Mouse (Mus musculus) G1E-ER4 (cell line): ENCODE measurements around the gene Junb. TPM values are rescaled to one million over a fixed set of nuclear protein-coding genes. Genes with fewer than 3 reads are reported as not detected.

Experiments used
- GATA1 ChIP-seq: IDR thresholded peaks from one replicate; pipeline ENCODE4 v1.8.0; 2012; ENCODE audit warnings: low read length, inconsistent platforms
- polyA plus RNA-seq: library from polyadenylated mRNA; stranded (reverse); fragments of >175 nt; gene quantifications from 2 replicates; pipeline ENCODE4 v1.2.3, GENCODE M21; 2012

Junb gene
- polyA plus RNA-seq, 1 experiment: 95.2 TPM

DNA sequence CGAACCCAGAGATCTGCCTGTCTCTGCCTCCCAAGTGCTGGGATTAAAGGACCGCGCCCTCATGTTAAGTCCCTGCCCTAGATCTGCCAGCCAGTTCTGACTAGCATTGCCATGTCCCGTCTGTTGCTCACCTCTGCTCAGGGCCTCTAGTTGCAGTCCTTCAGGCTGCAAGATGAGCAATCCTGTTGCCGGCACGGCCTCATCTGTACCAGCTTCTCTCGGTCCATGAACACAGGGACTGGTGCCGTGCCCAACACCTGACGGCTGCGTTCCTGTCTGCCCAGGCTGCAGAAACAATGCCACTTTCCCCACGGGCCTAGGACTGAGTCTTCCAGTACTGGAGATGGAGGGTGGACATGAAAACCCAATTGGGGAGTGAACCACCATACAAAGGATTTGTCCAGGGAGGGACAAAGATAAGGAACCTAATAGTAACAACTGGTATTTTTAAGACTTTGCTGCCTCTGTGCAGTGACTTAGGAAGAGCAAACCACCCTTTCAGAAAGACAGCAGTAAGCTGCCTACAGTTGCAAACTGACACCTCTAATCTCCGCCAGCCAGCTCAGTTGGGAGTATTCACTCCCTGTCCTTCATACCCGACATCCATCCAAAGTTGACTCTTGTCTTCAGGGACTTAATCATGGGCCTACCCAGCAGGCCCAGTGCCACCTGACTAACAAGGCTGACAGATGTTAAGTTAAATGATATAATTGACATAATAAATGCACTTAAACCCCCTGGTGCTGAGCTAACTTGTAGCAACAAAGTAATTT, 10.8 kb downstream of the Junb start:
- TF ChIP-seq GATA1: no peak

- no peak for TF ChIP-seq GATA1
These were observed 11.9 kb downstream of the Junb start for GRCm38 (mm10) chr8:84966603-84967002.

GRCm38 (mm10) chr8:84965731-84966291, 12.7 kb downstream of the Junb start:
- TF ChIP-seq GATA1: no peak

DNA sequence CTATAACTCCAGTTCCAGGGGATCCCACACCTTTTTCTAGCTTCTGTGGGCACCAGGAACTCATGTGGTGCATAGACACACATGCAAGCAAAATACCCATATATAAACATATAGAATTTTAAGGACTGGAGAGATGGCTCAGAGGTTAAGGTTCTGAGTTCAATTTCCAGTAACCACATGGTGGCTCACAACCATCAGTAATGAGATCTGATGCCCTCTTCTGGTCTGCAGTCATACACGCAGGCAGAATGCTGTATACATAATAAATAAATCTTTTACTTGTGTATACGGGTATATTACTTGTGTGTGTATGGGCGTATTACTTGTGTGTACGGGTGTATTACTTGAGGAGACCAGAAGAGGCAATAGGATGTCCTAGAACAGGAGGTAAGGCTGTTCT, 14.6 kb downstream of the Junb start:
- TF ChIP-seq GATA1: no peak

- TF ChIP-seq GATA1: no peak
These were observed 18.7 kb downstream of the Junb start for GRCm38 (mm10) chr8:84959811-84960210.

GRCm38 (mm10) chr8:84956768-84957167, 21.8 kb downstream of the Junb start:
- no peak for TF ChIP-seq GATA1

GRCm38 (mm10) chr8:84952612-84953255, 25.8 kb downstream of the Junb start:
- no peak for TF ChIP-seq GATA1

DNA sequence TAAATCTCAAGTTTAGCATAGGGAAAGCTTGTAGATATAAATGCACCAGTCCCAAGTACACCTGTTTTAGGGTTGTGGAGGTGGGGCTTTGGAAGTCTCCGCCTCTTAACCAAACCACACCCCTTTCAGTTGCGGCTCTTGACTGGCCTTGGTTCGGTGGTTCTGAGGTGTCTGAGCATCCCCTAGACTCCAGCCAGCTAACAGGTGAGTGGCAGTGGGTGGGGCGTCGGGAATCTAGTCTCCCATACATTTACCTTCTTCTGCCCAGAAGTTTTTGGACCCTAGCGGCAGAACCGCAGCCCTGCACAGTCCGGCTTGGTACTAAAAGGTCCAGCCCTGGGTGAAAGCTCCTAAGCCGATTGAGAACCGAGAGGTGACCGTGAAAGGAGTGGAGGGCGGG, 28.8 kb downstream of the Junb start:
- TF ChIP-seq GATA1: no peak

- TF ChIP-seq GATA1: no peak
These were observed 31.3 kb downstream of the Junb start for GRCm38 (mm10) chr8:84947241-84947545.

- no peak for TF ChIP-seq GATA1
These were observed 31.8 kb downstream of the Junb start, which contains the start of gene Rtbdn for GRCm38 (mm10) chr8:84946528-84947240. Gene Rtbdn, plus strand, starts transcription at chr8:84946991.

DNA sequence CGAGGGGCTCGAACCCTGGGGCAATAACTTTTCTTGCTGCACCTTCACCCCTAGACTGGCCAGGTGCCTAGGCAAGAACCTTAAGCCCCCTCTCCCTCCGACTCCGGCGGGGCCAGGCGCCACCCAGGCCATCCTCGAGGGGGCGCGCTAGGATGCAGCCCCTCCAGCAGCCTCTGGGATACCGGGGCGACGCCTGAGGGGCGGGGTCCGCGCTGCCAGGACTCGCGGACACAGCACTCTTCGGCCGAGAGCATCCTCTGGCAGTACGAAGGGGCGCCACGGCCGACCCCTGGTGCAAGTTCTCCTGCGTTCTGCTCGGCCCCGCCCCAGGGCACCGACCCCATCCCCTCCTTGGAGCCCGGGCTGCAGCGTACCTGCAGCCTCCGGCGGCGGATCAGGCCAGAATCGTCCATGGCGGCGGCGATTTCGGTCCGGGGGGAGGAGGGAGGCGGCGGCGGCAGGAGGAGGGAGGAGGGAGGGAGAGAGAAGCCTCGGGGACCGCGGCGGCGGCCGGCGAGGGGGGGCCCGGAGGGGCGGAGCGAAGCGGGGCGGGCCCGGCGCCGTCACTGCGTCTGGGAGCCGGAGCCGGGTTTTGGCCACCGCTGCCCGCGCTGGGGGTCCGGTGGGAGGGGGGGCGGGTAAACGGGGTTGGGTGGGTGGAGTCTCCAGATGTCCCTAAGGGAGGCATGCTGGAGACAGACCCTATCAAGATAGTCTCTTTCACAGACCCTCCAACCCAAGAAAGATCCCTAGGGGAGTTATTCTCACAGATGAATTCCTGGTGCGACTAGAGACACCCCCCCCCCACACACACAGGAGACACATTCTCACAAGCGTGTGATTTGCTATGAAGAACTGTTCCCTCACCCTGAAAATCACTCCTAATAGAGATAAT, 32.6 kb downstream of the Junb start:
- TF ChIP-seq GATA1: no peak

GRCm38 (mm10) chr8:84945235-84945632, 33.3 kb downstream of the Junb start:
- no peak for TF ChIP-seq GATA1

DNA sequence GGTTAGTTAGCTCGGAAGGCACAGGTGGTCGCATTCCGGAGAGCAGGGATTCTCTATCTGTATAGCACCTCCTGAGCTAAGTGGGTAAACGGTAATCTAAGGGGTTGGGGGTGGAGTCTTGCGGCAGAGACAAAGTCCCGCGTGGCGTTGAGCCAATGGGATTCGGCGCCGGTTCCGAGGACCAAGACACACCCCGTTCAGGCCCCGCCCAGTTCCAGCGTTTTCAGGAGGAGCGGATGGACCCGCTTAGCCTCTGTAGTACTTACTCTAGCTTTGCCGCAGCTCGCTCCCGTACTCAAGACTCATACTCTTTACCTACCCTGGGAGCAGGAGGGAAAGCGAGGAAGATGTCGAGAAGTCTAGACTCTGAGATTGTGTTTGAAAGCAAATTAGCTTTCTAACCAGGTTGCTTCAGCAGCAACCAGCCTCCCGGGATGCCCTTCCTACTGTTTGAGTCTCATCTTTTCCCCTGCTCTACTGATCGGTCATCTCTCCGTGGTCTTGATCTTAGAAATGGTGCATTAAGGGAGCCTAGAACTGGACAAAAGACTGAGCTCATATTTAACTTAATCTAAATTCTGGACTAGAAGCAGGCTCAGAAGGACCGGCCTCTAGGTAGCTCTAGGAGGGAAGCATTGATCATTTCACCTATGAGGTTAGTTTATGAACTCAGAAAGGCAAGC, 33.9 kb downstream of the Junb start:
- TF ChIP-seq GATA1: no peak

DNA sequence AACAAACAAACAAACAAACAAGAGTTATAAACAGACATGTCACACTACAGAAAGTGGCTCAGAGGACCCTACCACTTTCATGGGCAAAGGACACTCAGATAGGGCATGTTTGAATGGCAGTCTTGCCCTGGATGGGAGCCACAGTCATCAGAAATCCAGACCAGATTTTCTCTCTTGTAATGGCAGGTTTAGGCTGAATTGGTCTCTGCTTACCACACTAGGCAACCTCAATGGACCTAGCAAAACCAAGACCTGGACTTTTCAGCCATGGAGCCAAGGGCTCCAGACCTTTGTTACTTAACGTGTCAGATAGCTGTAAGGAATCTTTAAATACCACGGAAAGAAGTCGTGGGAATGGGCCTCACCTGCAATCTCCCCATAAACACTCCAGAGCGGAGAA, 34.8 kb downstream of the Junb start:
- no peak for TF ChIP-seq GATA1
